Mouse (Mus musculus) cerebellum, adult 2 months (tissue): Measurements from ENCODE around the gene March10. TPM values are rescaled to one million over a fixed set of nuclear protein-coding genes. Genes with fewer than 3 reads are reported as not detected.

Experiments used
- DNase-seq, 2 experiments: peaks; one replicate each; pipeline ENCODE4 v3.0.0; 2021
- H3K27ac ChIP-seq: fragments of 200-500 bp; 2 replicates; pipeline ENCODE4 v1.5.1; 2012; ENCODE audit warnings: low read length, control low read depth, inconsistent platforms; ENCODE audit not compliant: insufficient read depth
- H3K27me3 ChIP-seq: fragments of 200-500 bp; 2 replicates; pipeline ENCODE4 v1.6.1; 2012; ENCODE audit warnings: inconsistent platforms, mild to moderate bottlenecking, low read length, moderate library complexity; ENCODE audit not compliant: control insufficient read depth, insufficient read depth
- H3K4me1 ChIP-seq: fragments of 200-500 bp; 2 replicates; pipeline ENCODE4 v1.6.1; 2011; ENCODE audit warnings: low read length; ENCODE audit not compliant: control insufficient read depth, insufficient read depth
- H3K4me3 ChIP-seq: fragments of 200-500 bp; replicated peaks from 2 replicates; pipeline ENCODE3; 2011; ENCODE audit warnings: mild to moderate bottlenecking, low read depth, low read length, control low read depth; ENCODE audit not compliant: insufficient read depth
- CTCF ChIP-seq: fragments of 200-500 bp; IDR thresholded peaks from 2 replicates; pipeline ENCODE4 v1.5.1; 2011; ENCODE audit warnings: low read depth, mild to moderate bottlenecking, control low read depth, low read length, moderate library complexity, borderline replicate concordance; ENCODE audit not compliant: insufficient read depth
- POLR2A ChIP-seq: fragments of 200-500 bp; IDR thresholded peaks from 2 replicates; pipeline ENCODE4 v1.6.1; 2011; ENCODE audit warnings: low read length, control low read depth, borderline replicate concordance; ENCODE audit not compliant: insufficient read depth
- WGBS: fragments of 180-500 bp; shearing (Covaris S2); methylation state at CpG from one replicate; pipeline ENCODE4 v1.1.7; 2018; 5-methylcytosine and 5-hydroxymethylcytosine counted together
- polyA plus RNA-seq: library from polyadenylated mRNA; depleted of rRNA; stranded (reverse); fragments of >200 nt; gene quantifications from 2 replicates; pipeline ENCODE4 v1.2.3, GENCODE M21; 2012

The March10 gene
- polyA plus RNA-seq, 1 experiment, result 0.39 TPM

- H3K4me1 ChIP-seq, result peaks cover 19% of the 10 kb centered on the region
- no peak overlapping the region for H3K4me3 ChIP-seq
- no peaks in the 10 kb centered on the region for H3K27me3 ChIP-seq
- no peak for TF ChIP-seq CTCF
- H3K27ac ChIP-seq, result no peak overlapping the region
- DNase-seq, result no peak
- WGBS, result 34% methylated on average over 4 of the region's 4 CpGs
These were observed 102.6 kb downstream of the March10 start for GRCm38 (mm10) chr11:105353891-105354280.

- no peaks in the 10 kb centered on the region for H3K27me3 ChIP-seq
- H3K4me3 ChIP-seq, result no peak overlapping the region
- peak; percentile 99 to 100 for DNase-seq
- peaks cover 19% of the 10 kb centered on the region for H3K4me1 ChIP-seq
- no peak overlapping the region for H3K27ac ChIP-seq
- 5% methylated on average over 9 of the region's 9 CpGs for WGBS
- TF ChIP-seq CTCF (no peak), POLR2A (no peak)
These were observed 103.3 kb downstream of the March10 start for GRCm38 (mm10) chr11:105352954-105353890.

- H3K27ac ChIP-seq, result no peak overlapping the region
- 82% methylated on average over 8 of the region's 8 CpGs for WGBS
- H3K4me1 ChIP-seq, result peaks cover 24% of the 10 kb centered on the region
- no peak for DNase-seq
- no peak for TF ChIP-seq POLR2A
- TF ChIP-seq CTCF, result no peak
- no peaks in the 10 kb centered on the region for H3K27me3 ChIP-seq
- no peak overlapping the region for H3K4me3 ChIP-seq
These were observed 104.4 kb downstream of the March10 start for GRCm38 (mm10) chr11:105352152-105352551.

GRCm38 (mm10) chr11:105350643-105351042, 105.9 kb downstream of the March10 start:
- H3K27me3 ChIP-seq, result no peaks in the 10 kb centered on the region
- H3K4me1 ChIP-seq, result peaks cover 27% of the 10 kb centered on the region
- no peak overlapping the region for H3K27ac ChIP-seq
- no peak overlapping the region for H3K4me3 ChIP-seq
- TF ChIP-seq POLR2A (no peak), CTCF (no peak)
- WGBS, result 67% methylated on average over 7 of the region's 7 CpGs
- peak in 1 of 2 experiments; percentile 28 for DNase-seq

GRCm38 (mm10) chr11:105349780-105350324, 106.7 kb downstream of the March10 start:
- no peak for TF ChIP-seq POLR2A
- TF ChIP-seq CTCF, result no peak
- H3K4me1 ChIP-seq, result peaks cover 27% of the 10 kb centered on the region
- WGBS, result 98% methylated on average over 19 of the region's 19 CpGs
- no peaks in the 10 kb centered on the region for H3K27me3 ChIP-seq
- DNase-seq, result no peak
- no peak overlapping the region for H3K4me3 ChIP-seq
- H3K27ac ChIP-seq, result no peak overlapping the region

GRCm38 (mm10) chr11:105348495-105348982, 108.0 kb downstream of the March10 start:
- no peaks in the 10 kb centered on the region for H3K27me3 ChIP-seq
- no peak overlapping the region for H3K4me3 ChIP-seq
- WGBS, result 89% methylated on average over 9 of the region's 9 CpGs
- TF ChIP-seq CTCF (no peak), POLR2A (no peak)
- H3K4me1 ChIP-seq, result peaks cover 21% of the 10 kb centered on the region
- no peak overlapping the region for H3K27ac ChIP-seq
- no peak for DNase-seq

- TF ChIP-seq POLR2A, result no peak
- peak; percentile 91 for TF ChIP-seq CTCF
- Histone ChIP-seq H3K4me3 (no peak overlapping the region), H3K27ac (no peak overlapping the region)
These were observed 109.1 kb downstream of the March10 start for GRCm38 (mm10) chr11:105347162-105348161.

More at GRCm38 (mm10) chr11:105347162-105348161, 109.1 kb downstream of the March10 start:
- 21% methylated on average over 28 of the region's 28 CpGs for WGBS
- DNase-seq, result peak; percentile 85 to 89
- peaks cover 20% of the 10 kb centered on the region for H3K4me1 ChIP-seq
- no peaks in the 10 kb centered on the region for H3K27me3 ChIP-seq
